Mouse (Mus musculus): ENCODE measurements around the gene Bach2. TPM values are rescaled to one million over a fixed set of nuclear protein-coding genes. Genes with fewer than 3 reads are reported as not detected.
A peak's percentile ranks its signal among the peaks of the same experiment; 100 is the strongest.

Gene Bach2
- polyA plus RNA-seq, 2 experiments, result 0.45 to 0.67 TPM

- no peak overlapping the region for H3K27ac ChIP-seq
- 70% methylated on average over 18 of the region's 18 CpGs for WGBS (ENCODE audit: insufficient replicate concordance)
- H3K27me3 ChIP-seq (ENCODE audit: control insufficient read depth, insufficient read depth, low read length), result peaks cover 25% of the 10 kb centered on the region
- no peaks in the 10 kb centered on the region for H3K9me3 ChIP-seq (ENCODE audit: control insufficient read depth, low read length)
- DNase-seq (ENCODE audit: low read depth in 3 of 3, low spot score in 3 of 3) (no peak), ATAC-seq (ENCODE audit: insufficient read depth) (no peak)
- TF ChIP-seq EP300 (IDR thresholded peaks at IDR 0.05; ENCODE audit: low read depth) (no peak), CTCF (IDR thresholded peaks at IDR 0.05; ENCODE audit: low read depth) (no peak)
- no peak overlapping the region for H3K4me3 ChIP-seq (ENCODE audit: insufficient read depth in 1 of 2, low read depth in 2 of 2, low read length in 2 of 2)
- H3K4me1 ChIP-seq (replicated peaks; ENCODE audit: control insufficient read depth in 2 of 2, insufficient read depth in 2 of 2, low read length in 1 of 2), result peaks cover 0 to 27% of the 10 kb centered on the region in 2 experiments; a peak in 2 of 4 replicates
- H3K9ac ChIP-seq (replicated peaks), result no peak overlapping the region
- H3K4me2 ChIP-seq (ENCODE audit: low read depth), result no peak overlapping the region
- no peaks in the 10 kb centered on the region for H3K36me3 ChIP-seq (replicated peaks; ENCODE audit: control insufficient read depth, insufficient read depth, low read depth)
These were observed 5.6 kb downstream of the Bach2 start for GRCm38 (mm10) chr4:32244092-32244745.

- Histone ChIP-seq H3K36me3 (replicated peaks; ENCODE audit: control insufficient read depth, insufficient read depth, low read depth) (no peaks in the 10 kb centered on the region), H3K4me1 (replicated peaks; ENCODE audit: control insufficient read depth in 2 of 2, insufficient read depth in 2 of 2, low read length in 1 of 2) (peaks cover 2 to 38% of the 10 kb centered on the region in 2 experiments; a peak in 3 of 4 replicates), H3K4me3 (ENCODE audit: insufficient read depth in 1 of 2, low read depth in 2 of 2, low read length in 2 of 2) (no peak overlapping the region), H3K4me2 (ENCODE audit: low read depth) (no peak overlapping the region), H3K9ac (replicated peaks) (no peak overlapping the region), H3K27me3 (ENCODE audit: control insufficient read depth, insufficient read depth, low read length) (peaks cover 11% of the 10 kb centered on the region), H3K9me3 (ENCODE audit: control insufficient read depth, low read length) (no peaks in the 10 kb centered on the region), H3K27ac (no peak overlapping the region)
- DNase-seq (ENCODE audit: low read depth in 3 of 3, low spot score in 3 of 3) (no peak), ATAC-seq (ENCODE audit: insufficient read depth) (no peak)
- 69% methylated on average over 6 of the region's 6 CpGs for WGBS (ENCODE audit: insufficient replicate concordance)
- TF ChIP-seq EP300 (IDR thresholded peaks at IDR 0.05; ENCODE audit: low read depth), result no peak
These were observed 7.0 kb downstream of the Bach2 start for GRCm38 (mm10) chr4:32245586-32245985.

GRCm38 (mm10) chr4:32246020-32246419, 7.4 kb downstream of the Bach2 start:
- no peak for DNase-seq (ENCODE audit: low read depth in 3 of 3, low spot score in 3 of 3)

GRCm38 (mm10) chr4:32246801-32247200, 8.2 kb downstream of the Bach2 start:
- Histone ChIP-seq H3K4me2 (ENCODE audit: low read depth) (no peak overlapping the region), H3K9me3 (ENCODE audit: control insufficient read depth, low read length) (no peaks in the 10 kb centered on the region), H3K4me3 (ENCODE audit: insufficient read depth in 1 of 2, low read depth in 2 of 2, low read length in 2 of 2) (no peak overlapping the region), H3K4me1 (replicated peaks; ENCODE audit: control insufficient read depth in 2 of 2, insufficient read depth in 2 of 2, low read length in 1 of 2) (peaks cover 2 to 42% of the 10 kb centered on the region in 2 experiments; a peak in 3 of 4 replicates), H3K27me3 (ENCODE audit: control insufficient read depth, insufficient read depth, low read length) (peaks cover under 1% of the 10 kb centered on the region; the same call in 1 of the 2 replicates), H3K9ac (replicated peaks) (no peak overlapping the region), H3K27ac (no peak overlapping the region), H3K36me3 (replicated peaks; ENCODE audit: control insufficient read depth, insufficient read depth, low read depth) (no peaks in the 10 kb centered on the region)
- TF ChIP-seq EP300 (IDR thresholded peaks at IDR 0.05; ENCODE audit: low read depth) (no peak), CTCF (IDR thresholded peaks at IDR 0.05; ENCODE audit: low read depth) (no peak)
- WGBS (ENCODE audit: insufficient replicate concordance), result 42% methylated on average over 7 of the region's 7 CpGs
- ATAC-seq (ENCODE audit: insufficient read depth) (no peak), DNase-seq (ENCODE audit: low read depth in 3 of 3, low spot score in 3 of 3) (no peak)

More at GRCm38 (mm10) chr4:32246020-32246419, 7.4 kb downstream of the Bach2 start:
- Histone ChIP-seq H3K27ac (no peak overlapping the region), H3K9ac (replicated peaks) (no peak overlapping the region), H3K27me3 (ENCODE audit: control insufficient read depth, insufficient read depth, low read length) (peaks cover 7% of the 10 kb centered on the region), H3K9me3 (ENCODE audit: control insufficient read depth, low read length) (no peaks in the 10 kb centered on the region), H3K4me2 (ENCODE audit: low read depth) (no peak overlapping the region), H3K4me1 (replicated peaks; ENCODE audit: control insufficient read depth in 2 of 2, insufficient read depth in 2 of 2, low read length in 1 of 2) (peaks cover 2 to 42% of the 10 kb centered on the region in 2 experiments; a peak in 3 of 4 replicates), H3K36me3 (replicated peaks; ENCODE audit: control insufficient read depth, insufficient read depth, low read depth) (no peaks in the 10 kb centered on the region), H3K4me3 (ENCODE audit: insufficient read depth in 1 of 2, low read depth in 2 of 2, low read length in 2 of 2) (no peak overlapping the region)
- WGBS (ENCODE audit: insufficient replicate concordance), result 56% methylated on average over 6 of the region's 6 CpGs
- ATAC-seq (ENCODE audit: insufficient read depth), result no peak
- no peak for TF ChIP-seq EP300 (IDR thresholded peaks at IDR 0.05; ENCODE audit: low read depth)
- no peak for TF ChIP-seq CTCF (IDR thresholded peaks at IDR 0.05; ENCODE audit: low read depth)

GRCm38 (mm10) chr4:32247463-32248113, 9.0 kb downstream of the Bach2 start:
- Histone ChIP-seq H3K27me3 (ENCODE audit: control insufficient read depth, insufficient read depth, low read length) (no peaks in the 10 kb centered on the region; the same call in 1 of the 2 replicates), H3K27ac (no peak overlapping the region), H3K9me3 (ENCODE audit: control insufficient read depth, low read length) (no peaks in the 10 kb centered on the region), H3K4me3 (ENCODE audit: insufficient read depth in 1 of 2, low read depth in 2 of 2, low read length in 2 of 2) (no peak overlapping the region), H3K36me3 (replicated peaks; ENCODE audit: control insufficient read depth, insufficient read depth, low read depth) (no peaks in the 10 kb centered on the region), H3K9ac (replicated peaks) (no peak overlapping the region), H3K4me1 (replicated peaks; ENCODE audit: control insufficient read depth in 2 of 2, insufficient read depth in 2 of 2, low read length in 1 of 2) (peaks cover 2 to 40% of the 10 kb centered on the region in 2 experiments; a peak in 3 of 4 replicates), H3K4me2 (ENCODE audit: low read depth) (peak overlapping the region; percentile 4; the same call in 1 of the 2 replicates)
- ATAC-seq (ENCODE audit: insufficient read depth) (no peak), DNase-seq (ENCODE audit: low read depth in 3 of 3, low spot score in 3 of 3) (no peak)
- TF ChIP-seq CTCF (IDR thresholded peaks at IDR 0.05; ENCODE audit: low read depth) (no peak), EP300 (IDR thresholded peaks at IDR 0.05; ENCODE audit: low read depth) (no peak)
- WGBS (ENCODE audit: insufficient replicate concordance), result 39% methylated on average over 11 of the region's 11 CpGs
